Mouse (Mus musculus) neural tube, embryonic 13.5 days (tissue): ENCODE measurements around the gene Mars2. TPM values are rescaled to one million over a fixed set of nuclear protein-coding genes. Genes with fewer than 3 reads are reported as not detected.

Experiments
- ATAC-seq: fragments of 200-750 bp; cut with Nextera tagmentation; 2 replicates; pipeline ENCODE4 v1.8.0; 2017; ENCODE audit warnings: low read depth, mild to moderate bottlenecking, moderate TSS enrichment, moderate library complexity
- H3K27ac ChIP-seq: fragments of 300-500 bp; sonication (generic); replicated peaks from 2 replicates; pipeline ENCODE4 v1.5.1; 2015; ENCODE audit warnings: moderate library complexity, mild to moderate bottlenecking, inconsistent platforms
- H3K27me3 ChIP-seq: fragments of 300-500 bp; sonication (generic); 2 replicates; pipeline ENCODE4 v1.6.1; 2015; ENCODE audit warnings: mild to moderate bottlenecking, inconsistent platforms
- H3K36me3 ChIP-seq: fragments of 300-500 bp; sonication (generic); 2 replicates; pipeline ENCODE4 v1.6.1; 2015; ENCODE audit warnings: mild to moderate bottlenecking, inconsistent platforms
- H3K4me1 ChIP-seq: fragments of 300-500 bp; sonication (generic); replicated peaks from 2 replicates; pipeline ENCODE4 v1.6.1; 2015; ENCODE audit warnings: inconsistent platforms
- H3K4me2 ChIP-seq: fragments of 300-500 bp; sonication (generic); 2 replicates; pipeline ENCODE4 v1.6.1; 2015; ENCODE audit warnings: inconsistent platforms, mild to moderate bottlenecking, moderate library complexity
- H3K4me3 ChIP-seq: fragments of 300-500 bp; sonication (generic); 2 replicates; pipeline ENCODE4 v1.5.1; 2015; ENCODE audit warnings: mild to moderate bottlenecking, inconsistent platforms
- H3K9ac ChIP-seq: fragments of 300-500 bp; sonication (generic); 2 replicates; pipeline ENCODE4 v1.6.1; 2015; ENCODE audit warnings: moderate library complexity, mild to moderate bottlenecking, inconsistent platforms
- H3K9me3 ChIP-seq: fragments of 300-500 bp; sonication (generic); 2 replicates; pipeline ENCODE4 v1.6.1; 2016; ENCODE audit warnings: inconsistent platforms
- WGBS: fragments of 180-500 bp; shearing (Covaris S2); methylation state at CpG from one replicate; pipeline ENCODE4 v1.1.7; 2015; 5-methylcytosine and 5-hydroxymethylcytosine counted together
- polyA plus RNA-seq: library from polyadenylated mRNA; unstranded; fragments of >200 nt; fragmentation: Nextera tagmentation; extraction: Ambion mirVana; gene quantifications from 2 replicates; pipeline ENCODE4 v1.2.1, GENCODE M21; 2015

Gene Mars2
- polyA plus RNA-seq, 1 experiment from 2014 or later: 2.4 TPM

DNA sequence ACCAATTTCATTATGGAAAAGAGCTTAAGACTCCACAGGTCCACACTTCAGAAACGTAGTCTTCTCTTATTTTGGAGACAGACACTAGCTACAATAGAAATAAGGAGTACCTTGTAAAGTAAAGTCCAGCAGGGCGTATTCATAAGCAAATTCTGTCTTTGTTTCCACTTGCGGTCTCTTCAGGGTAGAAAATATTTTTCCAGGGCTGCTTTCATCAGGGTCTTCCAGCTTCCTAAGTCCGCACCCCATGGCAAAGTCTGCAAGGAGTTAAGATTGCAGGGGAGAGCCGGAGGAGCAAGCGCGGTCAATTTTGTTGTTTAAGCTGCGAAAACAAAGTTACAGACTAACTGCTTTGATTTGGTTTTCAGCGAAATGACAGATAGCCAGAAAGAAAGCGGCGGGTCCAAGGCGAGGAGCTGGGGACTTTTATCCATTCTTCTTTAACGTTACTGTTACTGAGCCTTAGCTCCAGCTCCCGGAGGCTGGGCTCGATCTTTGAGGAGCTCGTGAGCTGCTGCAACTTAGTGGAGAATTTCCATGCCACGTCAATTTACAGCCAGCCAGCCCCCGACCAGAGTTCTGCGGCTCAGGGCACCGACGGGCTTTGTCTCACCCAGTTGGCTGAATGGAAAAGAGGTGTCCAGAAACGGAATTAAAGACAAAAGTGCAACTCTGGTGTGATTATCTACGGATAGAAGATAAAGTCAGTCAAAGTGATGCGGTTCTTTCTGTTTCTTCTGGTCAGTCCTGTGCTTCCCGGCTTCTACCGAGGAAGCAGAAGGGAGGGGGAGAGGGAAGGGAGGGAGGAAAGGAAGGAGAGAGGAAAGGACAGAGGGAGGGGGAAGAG, 10.7 kb upstream of the Mars2 start, which contains the start of gene Rftn2:
Gene Rftn2, minus strand, starts transcription at position 772 of the 847 bp plus-strand sequence.
- Histone ChIP-seq H3K9me3 (no peaks in the 10 kb centered on the region), H3K27ac (peak within 1 kb of the TSS; percentile 62), H3K4me1 (peaks cover 34% of the 10 kb centered on the region), H3K9ac (peak within 1 kb of the TSS; percentile 67), H3K36me3 (no peaks in the 10 kb centered on the region), H3K27me3 (no peaks in the 10 kb centered on the region), H3K4me2 (peak within 1 kb of the TSS; percentile 66), H3K4me3 (peak within 1 kb of the TSS; percentile 43)
- 2% methylated on average over 26 of the region's 26 CpGs for WGBS
- peak; percentile 56; the same call in 1 of the 2 replicates for ATAC-seq

DNA sequence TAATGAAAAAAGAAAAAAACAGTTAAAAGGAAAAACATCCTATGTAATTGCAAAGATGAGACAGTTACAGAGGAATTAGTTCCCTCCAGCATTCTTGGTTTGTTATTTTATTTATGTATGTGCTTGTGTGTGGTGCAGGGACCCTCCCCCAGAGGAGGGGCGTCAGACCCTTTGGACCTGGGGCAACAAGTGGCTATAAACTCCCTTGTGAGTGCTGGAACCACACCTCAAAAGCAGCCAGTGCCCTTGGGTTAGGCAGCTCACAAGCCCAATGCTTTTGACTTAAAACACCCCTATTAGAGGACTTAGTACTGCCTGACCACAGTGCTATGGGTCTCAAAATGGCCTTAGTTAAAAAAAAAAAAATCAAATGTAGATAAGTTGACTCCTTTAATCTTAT, 9.6 kb upstream of the Mars2 start:
- Histone ChIP-seq H3K4me1 (peaks cover 23% of the 10 kb centered on the region), H3K36me3 (no peaks in the 10 kb centered on the region), H3K4me3 (no peak overlapping the region), H3K27ac (no peak overlapping the region), H3K4me2 (no peak overlapping the region), H3K9me3 (no peaks in the 10 kb centered on the region), H3K9ac (no peak overlapping the region), H3K27me3 (no peaks in the 10 kb centered on the region)
- ATAC-seq: no peak
- 15% methylated on average over 1 of the region's 1 CpGs for WGBS

DNA sequence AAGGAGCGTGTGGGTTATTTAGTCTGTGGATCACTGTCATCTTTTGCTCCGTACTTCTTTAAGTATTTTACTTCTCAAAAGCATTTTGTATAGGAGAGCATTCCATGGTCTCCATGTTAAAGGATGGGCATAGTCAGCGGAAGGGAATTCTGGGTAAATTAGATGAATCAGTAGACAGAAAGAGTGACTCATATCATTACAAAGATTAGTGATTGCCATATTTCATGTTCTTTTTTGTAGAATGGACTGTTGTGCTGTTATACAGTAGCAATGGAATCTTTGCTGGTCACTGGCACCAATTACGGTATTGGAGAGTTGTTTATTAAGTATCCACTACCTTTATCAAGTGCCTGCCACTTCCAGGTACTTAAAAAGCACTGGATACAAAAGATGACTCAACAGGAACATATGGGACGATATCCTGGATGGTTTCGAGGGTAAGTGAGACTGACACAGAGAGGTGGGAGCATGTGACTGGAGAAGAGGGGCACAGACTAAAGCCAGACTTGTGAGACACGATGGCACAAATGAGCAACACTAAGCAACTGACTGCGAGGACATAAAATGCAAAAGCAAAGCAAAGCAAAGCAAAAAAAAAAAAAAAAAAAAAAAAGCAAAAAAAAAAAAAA, 8.6 kb upstream of the Mars2 start:
- no peaks in the 10 kb centered on the region for H3K9me3 ChIP-seq
- 87% methylated on average over 8 of the region's 8 CpGs for WGBS
- no peak for ATAC-seq
- no peak overlapping the region for H3K4me2 ChIP-seq
- H3K4me1 ChIP-seq: peaks cover 14% of the 10 kb centered on the region
- H3K36me3 ChIP-seq: no peaks in the 10 kb centered on the region
- no peak overlapping the region for H3K4me3 ChIP-seq
- no peak overlapping the region for H3K9ac ChIP-seq
- H3K27ac ChIP-seq: no peak overlapping the region
- no peaks in the 10 kb centered on the region for H3K27me3 ChIP-seq

DNA sequence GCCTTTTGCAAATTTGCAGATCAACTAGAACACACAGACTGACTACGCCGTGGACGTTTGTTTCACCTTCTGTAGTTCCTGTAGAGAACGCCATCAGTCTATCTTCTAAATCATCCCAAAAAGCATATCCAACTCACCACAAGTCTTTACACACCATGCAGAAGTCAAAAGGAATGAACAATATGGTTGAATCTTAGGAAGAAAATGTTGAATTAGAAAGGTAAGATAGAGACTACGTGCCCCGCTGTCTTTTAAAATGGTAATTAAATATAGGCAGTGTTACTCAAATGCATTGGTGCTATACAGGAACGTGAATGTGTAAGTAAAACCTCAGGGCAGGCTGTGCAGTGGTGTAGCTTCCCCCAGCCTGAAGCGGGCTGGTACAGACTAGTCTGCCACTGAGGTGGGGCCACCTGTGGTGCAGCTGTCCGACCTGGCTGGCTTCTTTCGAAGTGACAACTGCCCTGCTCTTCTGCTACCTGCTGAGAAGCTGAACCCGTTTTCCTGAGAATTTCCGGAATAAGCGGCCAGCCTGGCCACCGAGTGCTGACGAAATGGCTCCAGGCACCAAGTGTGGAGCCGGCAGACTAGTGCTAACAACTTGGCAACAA, 2.0 kb upstream of the Mars2 start:
- H3K4me3 ChIP-seq: no peak overlapping the region
- H3K27ac ChIP-seq: no peak overlapping the region
- no peak overlapping the region for H3K9ac ChIP-seq
- H3K27me3 ChIP-seq: no peaks in the 10 kb centered on the region
- WGBS: 62% methylated on average over 16 of the region's 16 CpGs
- no peaks in the 10 kb centered on the region for H3K9me3 ChIP-seq
- H3K36me3 ChIP-seq: no peaks in the 10 kb centered on the region
- H3K4me2 ChIP-seq: no peak overlapping the region
- no peak for ATAC-seq
- H3K4me1 ChIP-seq: peaks cover 24% of the 10 kb centered on the region

DNA sequence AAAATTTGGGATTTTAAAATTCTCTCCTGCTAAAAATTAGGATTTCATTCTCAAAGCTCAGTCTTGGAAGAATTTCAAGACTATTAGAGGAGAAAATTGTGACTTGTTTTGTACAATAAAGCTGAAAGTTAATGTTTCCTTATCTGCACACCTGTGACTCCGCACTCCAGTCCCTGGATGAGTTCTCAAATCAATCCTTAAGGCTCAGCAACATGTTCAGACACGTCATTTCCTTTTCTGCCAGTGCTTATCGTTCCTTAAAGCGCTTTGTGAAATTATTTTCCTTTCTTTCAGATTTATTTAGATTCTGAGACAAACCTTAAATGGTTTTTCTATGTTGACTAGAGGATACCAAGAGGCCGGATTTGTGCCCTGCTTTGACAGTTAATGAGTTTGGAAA, 490 bp upstream of the Mars2 start:
- Histone ChIP-seq H3K9ac (0 out of 2 replicates have a peak overlapping the region, but pooled peaks have one; percentile 26), H3K27me3 (no peaks in the 10 kb centered on the region), H3K4me2 (peak overlapping the region; percentile 97), H3K27ac (no peak overlapping the region), H3K4me1 (peaks cover 39% of the 10 kb centered on the region), H3K9me3 (no peaks in the 10 kb centered on the region), H3K4me3 (peak overlapping the region; percentile 89), H3K36me3 (no peaks in the 10 kb centered on the region)
- ATAC-seq: no peak
- WGBS: 45% methylated on average over 5 of the region's 5 CpGs

DNA sequence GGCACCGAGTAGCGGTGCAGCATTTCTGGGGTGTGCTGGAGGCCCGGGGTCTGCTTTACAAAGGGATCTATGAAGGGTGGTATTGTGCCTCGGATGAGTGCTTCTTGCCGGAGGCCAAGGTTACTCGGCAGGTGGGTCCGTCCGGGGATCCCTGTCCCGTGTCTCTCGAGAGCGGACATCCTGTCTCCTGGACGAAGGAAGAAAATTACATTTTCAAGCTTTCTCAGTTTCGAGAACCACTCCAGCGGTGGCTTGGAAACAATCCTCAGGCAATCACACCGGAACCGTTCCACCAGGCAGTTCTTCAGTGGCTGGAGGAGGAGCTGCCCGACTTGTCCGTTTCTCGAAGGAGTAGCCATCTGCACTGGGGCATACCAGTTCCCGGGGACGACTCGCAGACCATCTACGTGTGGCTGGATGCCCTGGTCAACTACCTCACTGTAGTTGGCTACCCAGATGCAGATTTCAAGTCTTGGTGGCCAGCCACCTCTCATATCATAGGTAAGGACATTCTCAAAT, 725 bp downstream of the Mars2 start:
- peak overlapping the region; percentile 97 for H3K4me2 ChIP-seq
- H3K9ac ChIP-seq: peak overlapping the region; percentile 85
- under 1% methylated on average over 23 of the region's 23 CpGs for WGBS
- H3K27me3 ChIP-seq: no peaks in the 10 kb centered on the region
- no peaks in the 10 kb centered on the region for H3K9me3 ChIP-seq
- peak overlapping the region; percentile 89 for H3K4me3 ChIP-seq
- ATAC-seq: peak; percentile 75
- no peaks in the 10 kb centered on the region for H3K36me3 ChIP-seq
- H3K27ac ChIP-seq: peak overlapping the region; percentile 86
- peaks cover 49% of the 10 kb centered on the region for H3K4me1 ChIP-seq

DNA sequence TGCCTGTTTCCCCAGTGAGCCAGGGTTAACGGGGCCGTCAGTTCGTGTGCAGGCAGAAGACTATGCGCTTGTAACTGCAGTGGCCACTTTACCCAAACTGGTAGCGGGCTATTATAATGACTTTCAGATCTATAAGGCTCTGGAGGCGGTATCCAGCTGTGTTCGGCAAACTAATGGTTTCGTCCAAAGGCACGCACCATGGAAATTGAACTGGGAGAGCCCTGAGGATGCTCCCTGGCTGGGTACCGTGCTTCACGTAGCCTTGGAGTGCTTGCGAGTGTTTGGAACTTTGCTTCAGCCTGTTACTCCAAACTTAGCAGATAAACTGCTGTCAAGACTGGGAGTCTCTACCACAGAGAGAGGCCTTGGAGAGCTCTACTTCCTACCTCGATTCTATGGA, 1.5 kb downstream of the Mars2 start:
- Histone ChIP-seq H3K27me3 (no peaks in the 10 kb centered on the region), H3K9me3 (no peaks in the 10 kb centered on the region), H3K4me2 (peak overlapping the region; percentile 97), H3K27ac (no peak overlapping the region), H3K36me3 (no peaks in the 10 kb centered on the region), H3K9ac (peak overlapping the region; percentile 85), H3K4me3 (peak overlapping the region; percentile 89), H3K4me1 (peaks cover 49% of the 10 kb centered on the region)
- whole genome bisulfite sequencing: 16% methylated on average over 13 of the region's 13 CpGs
- no peak for ATAC-seq

DNA sequence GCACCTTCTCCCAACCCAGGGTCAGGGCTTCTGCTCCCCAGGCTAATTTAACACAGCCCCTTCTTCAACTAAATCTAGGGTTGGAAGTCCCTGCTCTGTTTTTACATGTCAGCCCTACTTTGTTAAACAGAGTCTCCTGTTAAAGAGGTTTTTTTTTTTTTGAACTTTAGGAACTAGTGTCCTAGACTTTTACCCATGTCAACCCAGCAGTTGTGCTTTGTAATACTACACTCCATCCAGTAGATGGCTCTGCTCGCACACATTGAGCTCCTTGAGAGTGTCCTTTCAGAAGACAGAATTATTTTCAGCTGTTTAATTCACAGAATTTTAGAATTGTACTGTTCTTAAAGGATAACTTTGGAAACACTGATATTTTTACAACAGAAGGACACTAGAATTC, 2.3 kb downstream of the Mars2 start:
- Histone ChIP-seq H3K9me3 (no peaks in the 10 kb centered on the region), H3K9ac (peak overlapping the region; percentile 85; the same call in 1 of the 2 replicates), H3K27me3 (no peaks in the 10 kb centered on the region), H3K36me3 (no peaks in the 10 kb centered on the region), H3K4me3 (peak overlapping the region; percentile 89), H3K27ac (no peak overlapping the region), H3K4me1 (peaks cover 49% of the 10 kb centered on the region), H3K4me2 (peak overlapping the region; percentile 97)
- no peak for ATAC-seq
- 4% methylated on average over 1 of the region's 1 CpGs for WGBS

DNA sequence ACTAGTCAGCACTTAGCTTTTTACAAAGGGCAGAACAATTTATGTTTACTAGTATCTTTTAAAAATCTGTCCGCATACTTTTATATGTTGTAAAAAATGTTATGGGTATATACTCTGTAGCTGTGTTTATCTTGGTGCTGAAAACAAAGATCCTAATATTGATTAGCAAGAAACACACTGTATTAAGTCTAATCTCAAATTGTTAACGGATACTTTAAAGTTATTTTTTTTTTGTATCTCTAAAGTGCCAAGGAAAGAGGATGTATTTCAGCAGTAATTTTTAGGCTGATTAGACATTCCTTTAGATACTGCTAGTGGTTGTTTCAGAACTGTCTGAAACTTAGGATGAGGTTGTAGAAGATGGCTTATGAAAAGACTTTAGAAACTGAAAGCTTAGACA, 9.4 kb downstream of the Mars2 start:
- H3K36me3 ChIP-seq: no peaks in the 10 kb centered on the region
- no peak for ATAC-seq
- H3K4me2 ChIP-seq: no peak overlapping the region
- 94% methylated on average over 2 of the region's 2 CpGs for WGBS
- no peak overlapping the region for H3K27ac ChIP-seq
- H3K4me1 ChIP-seq: peaks cover 11% of the 10 kb centered on the region
- H3K9me3 ChIP-seq: no peaks in the 10 kb centered on the region
- H3K4me3 ChIP-seq: no peak overlapping the region
- H3K9ac ChIP-seq: no peak overlapping the region
- H3K27me3 ChIP-seq: no peaks in the 10 kb centered on the region

DNA sequence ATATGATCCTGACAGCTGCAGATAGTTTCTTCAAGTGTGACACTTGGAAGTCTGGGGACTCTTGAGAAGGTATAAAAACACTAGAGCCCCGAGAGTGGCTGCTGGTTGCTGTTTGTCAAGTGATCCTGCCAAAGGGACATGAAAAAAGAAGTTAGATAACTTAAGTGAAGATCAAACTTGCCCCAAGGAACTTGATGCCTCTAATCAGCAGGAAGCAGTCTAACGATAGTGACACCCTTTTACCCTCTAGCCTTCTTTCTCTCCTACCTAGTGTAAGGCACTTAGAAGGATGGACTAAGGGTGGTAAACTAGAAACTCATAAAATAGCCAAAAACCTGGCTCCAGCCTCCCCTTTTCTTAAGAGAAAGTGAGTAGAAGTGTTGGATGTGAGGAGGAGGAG, 27.4 kb downstream of the Mars2 start:
- no peak overlapping the region for H3K9ac ChIP-seq
- H3K9me3 ChIP-seq: no peaks in the 10 kb centered on the region
- no peak overlapping the region for H3K4me2 ChIP-seq
- no peaks in the 10 kb centered on the region for H3K27me3 ChIP-seq
- H3K4me1 ChIP-seq: no peaks in the 10 kb centered on the region
- no peaks in the 10 kb centered on the region for H3K36me3 ChIP-seq
- no peak overlapping the region for H3K4me3 ChIP-seq
- WGBS: 62% methylated on average over 2 of the region's 2 CpGs
- H3K27ac ChIP-seq: no peak overlapping the region
- no peak for ATAC-seq

DNA sequence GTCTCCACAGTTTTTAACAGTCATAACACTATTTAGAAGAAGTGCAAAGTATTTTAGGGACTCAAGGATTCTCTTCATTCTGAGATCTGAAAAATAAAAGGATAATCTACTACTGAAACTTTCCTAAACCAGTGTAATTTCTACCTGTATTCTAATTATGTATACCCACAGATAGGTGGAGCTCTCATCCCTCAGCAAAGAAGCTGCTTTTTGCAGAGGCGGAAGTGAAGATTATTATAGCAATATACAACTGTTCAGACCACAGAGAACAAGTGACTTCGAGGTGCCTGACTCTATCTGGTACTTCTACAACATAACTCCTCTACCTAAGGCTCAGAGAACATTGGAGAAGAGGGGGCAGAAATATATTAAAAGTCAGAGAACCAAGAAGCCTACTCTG, 28.5 kb downstream of the Mars2 start:
- 76% methylated on average over 2 of the region's 2 CpGs for WGBS
- H3K4me1 ChIP-seq: no peaks in the 10 kb centered on the region

DNA sequence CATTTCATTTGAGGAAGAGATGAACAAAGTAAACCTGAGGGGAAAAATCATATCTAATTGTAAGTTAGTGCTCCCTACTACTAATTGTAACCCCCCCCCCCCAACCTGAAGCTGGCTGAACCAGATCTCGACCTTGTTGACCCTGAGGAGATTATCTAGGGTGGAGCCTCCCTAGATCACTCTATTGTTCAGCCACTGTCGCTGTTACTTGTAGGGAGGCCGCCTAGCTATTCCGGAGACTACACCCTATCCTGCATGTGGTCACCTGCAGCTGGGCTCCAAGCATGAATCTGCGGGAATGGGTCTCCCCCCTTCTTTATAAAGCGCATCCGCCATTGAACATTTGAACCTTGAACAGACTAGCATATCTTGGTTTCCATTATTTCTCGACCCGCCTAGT, 42.1 kb downstream of the Mars2 start:
- Histone ChIP-seq H3K27me3 (no peaks in the 10 kb centered on the region), H3K27ac (no peak overlapping the region), H3K9me3 (no peaks in the 10 kb centered on the region), H3K9ac (no peak overlapping the region), H3K4me2 (no peak overlapping the region), H3K4me3 (no peak overlapping the region), H3K4me1 (no peaks in the 10 kb centered on the region), H3K36me3 (no peaks in the 10 kb centered on the region)
- no peak for ATAC-seq
- WGBS: 79% methylated on average over 9 of the region's 9 CpGs

More for the DNA sequence above, 28.5 kb downstream of the Mars2 start:
- no peaks in the 10 kb centered on the region for H3K36me3 ChIP-seq
- no peak overlapping the region for H3K4me3 ChIP-seq
- no peaks in the 10 kb centered on the region for H3K9me3 ChIP-seq
- H3K27me3 ChIP-seq: no peaks in the 10 kb centered on the region
- ATAC-seq: no peak
- H3K4me2 ChIP-seq: no peak overlapping the region
- no peak overlapping the region for H3K9ac ChIP-seq
- H3K27ac ChIP-seq: no peak overlapping the region
